Mouse (Mus musculus) MEL (cell line): ENCODE data around the gene Dgcr8. TPM values are rescaled to one million over a fixed set of nuclear protein-coding genes. Genes with fewer than 3 reads are reported as not detected.

Experiments used
- DNase-seq: peaks from one replicate; pipeline ENCODE4 v3.0.0; 2011; ENCODE audit warnings: low read depth, low spot score
- H3K27ac ChIP-seq: 2 replicates; pipeline ENCODE4 v1.5.1; 2012; ENCODE audit warnings: low read depth, mild to moderate bottlenecking, control low read depth, low read length, moderate library complexity; ENCODE audit not compliant: control insufficient read depth
- H3K27me3 ChIP-seq, 2 experiments: fragments of 150-350 bp in 1 of 2; sonication (generic) in 1 of 2; 2 replicates each; pipeline ENCODE4 v1.6.1; 2012; ENCODE audit warnings: low read length in 2 of 2, mild to moderate bottlenecking in 2 of 2, improper control_type of control experiment in 1 of 2, moderate library complexity in 1 of 2; ENCODE audit not compliant: insufficient read depth in 2 of 2, control insufficient read depth in 1 of 2
- H3K36me3 ChIP-seq, 2 experiments: 2 replicates each; pipeline ENCODE4 v1.6.1; 2012 to 2014; ENCODE audit warnings: low read length in 2 of 2, improper control_type of control experiment in 1 of 2, inconsistent platforms in 1 of 2, mild to moderate bottlenecking in 1 of 2; ENCODE audit not compliant: insufficient read depth in 2 of 2, control insufficient read depth in 1 of 2
- H3K4me1 ChIP-seq, 2 experiments: fragments of 150-350 bp in 1 of 2; sonication (generic) in 1 of 2; 2 replicates each; pipeline ENCODE4 v1.6.1; 2012; ENCODE audit warnings: low read length in 2 of 2, improper control_type of control experiment in 1 of 2, mild to moderate bottlenecking in 1 of 2; ENCODE audit not compliant: insufficient read depth in 2 of 2, control insufficient read depth in 1 of 2
- H3K4me3 ChIP-seq, 2 experiments: fragments of 150-350 bp in 1 of 2; sonication (generic) in 1 of 2; 2 replicates each; pipeline ENCODE4 v1.5.1; 2012; ENCODE audit warnings: low read depth in 2 of 2, low read length in 2 of 2, mild to moderate bottlenecking in 2 of 2, moderate library complexity in 2 of 2, control low read depth in 1 of 2, improper control_type of control experiment in 1 of 2; ENCODE audit not compliant: control insufficient read depth in 1 of 2, insufficient read depth in 1 of 2
- H3K79me2 ChIP-seq: 2 replicates; pipeline ENCODE4 v1.6.1; 2012; ENCODE audit warnings: mild to moderate bottlenecking, low read length, moderate library complexity; ENCODE audit not compliant: control insufficient read depth, poor library complexity, insufficient read depth
- H3K9ac ChIP-seq: 2 replicates; pipeline ENCODE4 v1.6.1; 2012; ENCODE audit warnings: low read depth, mild to moderate bottlenecking, control low read depth, low read length, moderate library complexity; ENCODE audit not compliant: control insufficient read depth, poor library complexity, severe bottlenecking
- H3K9me3 ChIP-seq: fragments of 150-350 bp; sonication (generic); replicated peaks from 2 replicates; pipeline ENCODE4 v1.6.1; 2012; ENCODE audit warnings: mild to moderate bottlenecking, low read length, improper control_type of control experiment, moderate library complexity; ENCODE audit not compliant: insufficient read depth
- BHLHE40 ChIP-seq: IDR thresholded peaks from 2 replicates; pipeline ENCODE4 v1.6.1; 2012; ENCODE audit warnings: low read depth, mild to moderate bottlenecking, inconsistent platforms, low read length, improper control_type of control experiment, borderline replicate concordance
- CHD2 ChIP-seq: IDR thresholded peaks from 2 replicates; pipeline ENCODE4 v1.6.1; 2011; ENCODE audit warnings: low read length, improper control_type of control experiment
- CTCF ChIP-seq, 3 experiments: IDR thresholded peaks in 2 of 3; conservative IDR thresholded peaks in 1 of 3; 2 replicates each; pipeline ENCODE4 v1.5.1; 2011 to 2012; ENCODE audit warnings: low read length in 3 of 3, low read depth in 2 of 3, mild to moderate bottlenecking in 2 of 3, improper control_type of control experiment in 1 of 3, inconsistent platforms in 1 of 3, mixed read lengths in 1 of 3, moderate library complexity in 1 of 3; ENCODE audit not compliant: control insufficient read depth in 1 of 3, insufficient read depth in 1 of 3, poor library complexity in 1 of 3, severe bottlenecking in 1 of 3
- ELF1 ChIP-seq: IDR thresholded peaks from 2 replicates; pipeline ENCODE4 v1.6.1; 2014; ENCODE audit warnings: low read depth, mild to moderate bottlenecking, inconsistent platforms, low read length, improper control_type of control experiment, moderate library complexity
- ETS1 ChIP-seq: IDR thresholded peaks from 2 replicates; pipeline ENCODE4 v1.6.1; 2012; ENCODE audit warnings: low read depth, mild to moderate bottlenecking, inconsistent platforms, low read length, improper control_type of control experiment, moderate library complexity
- GABPA ChIP-seq: IDR thresholded peaks from 2 replicates; pipeline ENCODE4 v1.6.1; 2012; ENCODE audit warnings: low read depth, mild to moderate bottlenecking, inconsistent platforms, low read length, improper control_type of control experiment, moderate library complexity
- GATA1 ChIP-seq: IDR thresholded peaks from 2 replicates; pipeline ENCODE4 v1.6.1; 2011; ENCODE audit warnings: low read depth, low read length, improper control_type of control experiment
- HCFC1 ChIP-seq: IDR thresholded peaks from 2 replicates; pipeline ENCODE4 v1.6.1; 2012; ENCODE audit warnings: low read depth, mild to moderate bottlenecking, inconsistent platforms, low read length, improper control_type of control experiment, moderate library complexity
- MAX ChIP-seq: IDR thresholded peaks from 2 replicates; pipeline ENCODE4 v1.6.1; 2011; ENCODE audit warnings: low read length, improper control_type of control experiment
- MAZ ChIP-seq: IDR thresholded peaks from 2 replicates; pipeline ENCODE4 v1.6.1; 2012; ENCODE audit warnings: low read depth, mild to moderate bottlenecking, inconsistent platforms, low read length, improper control_type of control experiment
- MYB ChIP-seq: IDR thresholded peaks from 2 replicates; pipeline ENCODE4 v1.6.1; 2011; ENCODE audit warnings: mild to moderate bottlenecking, low read depth, low read length, improper control_type of control experiment
- MYC ChIP-seq: IDR thresholded peaks from 2 replicates; pipeline ENCODE4 v1.6.1; 2011; ENCODE audit warnings: low read depth, mild to moderate bottlenecking, low read length, improper control_type of control experiment, moderate library complexity
- NELFE ChIP-seq: IDR thresholded peaks from 2 replicates; pipeline ENCODE4 v1.6.1; 2011; ENCODE audit warnings: low read depth, low read length, improper control_type of control experiment
- NRF1 ChIP-seq: IDR thresholded peaks from 2 replicates; pipeline ENCODE4 v1.6.1; 2014; ENCODE audit warnings: low read depth, mild to moderate bottlenecking, inconsistent platforms, low read length, improper control_type of control experiment, moderate library complexity; ENCODE audit not compliant: poor library complexity, insufficient read depth, severe bottlenecking
- POLR2AphosphoS2 ChIP-seq: IDR thresholded peaks from 2 replicates; pipeline ENCODE4 v1.6.1; 2011; ENCODE audit warnings: low read length, improper control_type of control experiment
- SIN3A ChIP-seq: IDR thresholded peaks from 2 replicates; pipeline ENCODE4 v1.6.1; 2012; ENCODE audit warnings: low read length, improper control_type of control experiment, inconsistent platforms
- TCF12 ChIP-seq: IDR thresholded peaks from 2 replicates; pipeline ENCODE4 v1.6.1; 2014; ENCODE audit warnings: low read depth, mild to moderate bottlenecking, inconsistent platforms, low read length, improper control_type of control experiment, moderate library complexity
- USF2 ChIP-seq, 2 experiments: IDR thresholded peaks; 2 replicates each; pipeline ENCODE4 v1.6.1; 2011 to 2012; ENCODE audit warnings: improper control_type of control experiment in 2 of 2, low read length in 2 of 2, borderline replicate concordance in 1 of 2, inconsistent platforms in 1 of 2, low read depth in 1 of 2, mild to moderate bottlenecking in 1 of 2; ENCODE audit not compliant: insufficient read depth in 1 of 2
- ZMIZ1 ChIP-seq: IDR thresholded peaks from 2 replicates; pipeline ENCODE4 v1.6.1; 2012; ENCODE audit warnings: low read depth, mild to moderate bottlenecking, inconsistent platforms, low read length, improper control_type of control experiment, moderate library complexity
- ZNF384 ChIP-seq: IDR thresholded peaks from 2 replicates; pipeline ENCODE4 v1.6.1; 2012; ENCODE audit warnings: low read depth, mild to moderate bottlenecking, inconsistent platforms, low read length, improper control_type of control experiment
- polyA plus RNA-seq, 2 experiments: library from polyadenylated mRNA; stranded (reverse) in 1 of 2; unstranded in 1 of 2; fragments of >175 nt in 1 of 2; fragments of >200 nt in 1 of 2; gene quantifications; 2 replicates each; pipeline versions ENCODE4 v1.2.1 to v1.2.4; 2012; ENCODE audit warnings: low replicate concordance in 2 of 2, low read depth in 1 of 2; ENCODE audit not compliant: insufficient read length in 2 of 2, insufficient read depth in 1 of 2, missing spikeins in 1 of 2
- total RNA-seq: library from RNA; depleted of rRNA; stranded (reverse); fragments of 300-350 nt; gene quantifications from 2 replicates; pipeline ENCODE4 v1.2.3, GENCODE M21; 2012

The Dgcr8 gene
- total and polyA plus RNA-seq, 3 experiments: 39.6 to 40.3 TPM; not detected in 1

DNA sequence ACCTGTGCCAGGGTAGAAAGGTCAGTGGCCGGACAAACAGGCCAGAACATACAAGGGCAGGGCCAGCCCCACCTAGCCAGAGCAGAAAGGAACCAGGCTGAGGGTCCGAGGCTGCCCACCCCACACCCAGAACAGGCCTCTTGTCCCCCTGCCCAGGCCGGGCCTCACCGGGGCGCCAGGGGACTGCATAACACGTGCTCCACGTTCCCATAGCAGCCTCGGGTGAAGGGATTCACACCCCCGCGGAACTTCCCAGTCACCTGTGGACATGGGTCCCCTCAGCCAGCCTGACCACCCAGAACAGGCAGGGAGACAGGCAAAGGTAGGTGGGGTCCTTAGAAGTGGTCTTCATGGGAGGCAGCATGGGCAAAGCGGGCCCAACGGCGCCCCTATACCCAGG lies 61.9 kb downstream of the Dgcr8 start:
- TF ChIP-seq ZMIZ1: no peak
- TF ChIP-seq MAZ: no peak
- no peak for TF ChIP-seq NRF1
- TF ChIP-seq TCF12: no peak
- no peak for TF ChIP-seq CHD2
- TF ChIP-seq ZNF384: no peak
- no peak for TF ChIP-seq MAX
- no peak for TF ChIP-seq NELFE
- no peak for TF ChIP-seq HCFC1
- no peak for TF ChIP-seq POLR2AphosphoS2
- TF ChIP-seq ETS1: no peak
- H3K79me2 ChIP-seq: peaks cover 13% of the 10 kb centered on the region
- no peak for DNase-seq
- no peaks in the 10 kb centered on the region for H3K36me3 ChIP-seq
- no peaks in the 10 kb centered on the region for H3K27me3 ChIP-seq
- peaks cover 0 to 6% of the 10 kb centered on the region in 2 experiments; a peak in 1 of 4 replicates for H3K4me1 ChIP-seq
- H3K27ac ChIP-seq: no peak overlapping the region
- H3K9ac ChIP-seq: no peak overlapping the region
- no peak overlapping the region for H3K4me3 ChIP-seq
- H3K9me3 ChIP-seq: no peaks in the 10 kb centered on the region

DNA sequence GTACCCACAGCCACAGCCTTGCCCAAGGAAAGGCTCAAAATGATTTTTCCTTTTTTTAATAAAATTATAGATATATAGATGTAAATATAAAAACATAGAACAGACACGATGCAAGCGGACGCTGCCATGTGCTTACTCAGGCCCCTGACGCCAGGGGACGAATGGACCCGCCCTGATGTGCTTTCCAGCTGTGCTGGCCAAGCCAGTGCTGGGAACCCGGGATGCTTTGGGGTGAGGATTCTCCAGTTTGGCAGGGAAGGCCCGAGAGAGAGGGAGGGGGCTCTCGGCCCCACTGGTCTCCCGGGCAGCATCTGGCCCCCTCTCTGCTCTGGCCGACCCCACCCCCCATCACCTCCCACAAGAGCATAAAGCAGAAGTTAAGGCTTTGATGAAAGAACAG lies 66.9 kb downstream of the Dgcr8 start:
- TF ChIP-seq ELF1 (no peak), POLR2AphosphoS2 (no peak), GATA1 (no peak), SIN3A (no peak)
- no peaks in the 10 kb centered on the region for H3K9me3 ChIP-seq
- no peak for DNase-seq
- no peaks in the 10 kb centered on the region for H3K27me3 ChIP-seq
- no peaks in the 10 kb centered on the region for H3K4me1 ChIP-seq
- no peaks in the 10 kb centered on the region for H3K79me2 ChIP-seq
- no peaks in the 10 kb centered on the region for H3K36me3 ChIP-seq
- no peak overlapping the region for H3K9ac ChIP-seq
- H3K27ac ChIP-seq: no peak overlapping the region
- H3K4me3 ChIP-seq: no peak overlapping the region

GRCm38 (mm10) chr16:18221543-18221898 lies 67.5 kb downstream of the Dgcr8 start:
- peak; percentile 26 for DNase-seq
- Histone ChIP-seq H3K36me3 (no peaks in the 10 kb centered on the region), H3K27me3 (no peaks in the 10 kb centered on the region), H3K79me2 (no peaks in the 10 kb centered on the region), H3K9ac (no peak overlapping the region), H3K4me3 (no peak overlapping the region), H3K9me3 (no peaks in the 10 kb centered on the region), H3K27ac (no peak overlapping the region), H3K4me1 (no peaks in the 10 kb centered on the region)
- TF ChIP-seq CTCF (IDR thresholded peaks at IDR 0.05 in 2 of 3, conservative IDR thresholded peaks at IDR 0.05 in 1 of 3; ENCODE audit: control insufficient read depth in 1 of 3, insufficient read depth in 1 of 3, low read depth in 2 of 3, low read length in 3 of 3, poor library complexity in 1 of 3, severe bottlenecking in 1 of 3) (peak; percentile 11 to 67 (median 48); a peak in 4 of 6 replicates), USF2 (IDR thresholded peaks at IDR 0.05; ENCODE audit: borderline replicate concordance in 1 of 2, insufficient read depth in 1 of 2, low read depth in 1 of 2, low read length in 2 of 2) (no peak), MYC (no peak), MYB (no peak), BHLHE40 (no peak), GABPA (no peak)
